Mouse (Mus musculus) CH12.LX (cell line): ENCODE measurements around the gene Tll1. TPM values are rescaled to one million over a fixed set of nuclear protein-coding genes. Genes with fewer than 3 reads are reported as not detected.

Experiments used
- DNase-seq: peaks from one replicate; pipeline ENCODE4 v3.0.0-alpha.2; 2013; ENCODE audit errors: extremely low read depth
- H3K27ac ChIP-seq: 2 replicates; pipeline ENCODE4 v1.5.1; 2012; ENCODE audit warnings: low read depth, mild to moderate bottlenecking, control low read depth, moderate library complexity; ENCODE audit not compliant: insufficient read depth
- H3K27me3 ChIP-seq: replicated peaks from 2 replicates; pipeline ENCODE3; 2012; ENCODE audit warnings: inconsistent platforms
- H3K36me3 ChIP-seq, 2 experiments: replicated peaks in 1 of 2; 2 replicates each; pipeline versions ENCODE3 to v1.6.1; 2012; ENCODE audit warnings: inconsistent platforms in 1 of 2, low read length in 1 of 2, mild to moderate bottlenecking in 1 of 2, mixed read lengths in 1 of 2, moderate library complexity in 1 of 2; ENCODE audit not compliant: control insufficient read depth in 1 of 2, insufficient read depth in 1 of 2
- H3K4me1 ChIP-seq, 2 experiments: 2 replicates each; pipeline ENCODE4 v1.6.1; 2012; ENCODE audit warnings: inconsistent platforms in 1 of 2, moderate library complexity in 1 of 2; ENCODE audit not compliant: insufficient read depth in 2 of 2, control insufficient read depth in 1 of 2
- H3K4me2 ChIP-seq: 2 replicates; pipeline ENCODE4 v1.6.1; 2012; ENCODE audit warnings: low read depth, mild to moderate bottlenecking, control low read depth; ENCODE audit not compliant: poor library complexity, insufficient read depth, severe bottlenecking
- H3K4me3 ChIP-seq, 3 experiments: fragments of 150-350 bp in 1 of 3; sonication (generic) in 1 of 3; replicated peaks in 1 of 3; 2 replicates each; pipeline versions ENCODE3 to v1.5.1; 2011 to 2012; ENCODE audit warnings: low read depth in 2 of 3, low read length in 2 of 3, mild to moderate bottlenecking in 2 of 3, moderate library complexity in 2 of 3, control low read depth in 1 of 3, improper control_type of control experiment in 1 of 3, inconsistent platforms in 1 of 3, mixed read lengths in 1 of 3; ENCODE audit not compliant: poor library complexity in 1 of 3
- H3K79me2 ChIP-seq: replicated peaks from 2 replicates; pipeline ENCODE4 v1.6.1; 2012; ENCODE audit warnings: mild to moderate bottlenecking, moderate library complexity; ENCODE audit not compliant: control insufficient read depth, poor library complexity, insufficient read depth, severe bottlenecking; ENCODE audit errors: extremely low read depth
- H3K9ac ChIP-seq: 2 replicates; pipeline ENCODE4 v1.6.1; 2012; ENCODE audit warnings: low read depth, mild to moderate bottlenecking, control low read depth, moderate library complexity; ENCODE audit not compliant: insufficient read depth
- H3K9me3 ChIP-seq: replicated peaks from 2 replicates; pipeline ENCODE3; 2012; ENCODE audit warnings: low read length, inconsistent platforms, mixed read lengths
- BHLHE40 ChIP-seq: IDR thresholded peaks from 2 replicates; pipeline ENCODE4 v1.6.1; 2011; ENCODE audit warnings: mild to moderate bottlenecking, low read depth, low read length, improper control_type of control experiment
- CHD1 ChIP-seq: IDR thresholded peaks from 2 replicates; pipeline ENCODE4 v1.6.1; 2012; ENCODE audit warnings: low read depth, low read length, improper control_type of control experiment, inconsistent platforms
- CHD2 ChIP-seq: IDR thresholded peaks from 2 replicates; pipeline ENCODE4 v1.6.1; 2011; ENCODE audit warnings: low read length, improper control_type of control experiment
- CTCF ChIP-seq, 2 experiments: IDR thresholded peaks in 1 of 2; conservative IDR thresholded peaks in 1 of 2; 2 replicates each; pipeline ENCODE4 v1.5.1; 2011 to 2012; ENCODE audit warnings: low read depth in 2 of 2, low read length in 2 of 2, improper control_type of control experiment in 1 of 2, inconsistent platforms in 1 of 2, mild to moderate bottlenecking in 1 of 2, moderate library complexity in 1 of 2
- E2F4 ChIP-seq: IDR thresholded peaks from 2 replicates; pipeline ENCODE4 v1.6.1; 2011; ENCODE audit warnings: low read depth, low read length, improper control_type of control experiment; ENCODE audit not compliant: insufficient replicate concordance
- EP300 ChIP-seq: IDR thresholded peaks from 2 replicates; pipeline ENCODE4 v1.6.1; 2011; ENCODE audit warnings: low read length, improper control_type of control experiment
- GABPA ChIP-seq: IDR thresholded peaks from 2 replicates; pipeline ENCODE4 v1.6.1; 2012; ENCODE audit warnings: low read depth, low read length, improper control_type of control experiment, inconsistent platforms; ENCODE audit not compliant: insufficient replicate concordance
- HCFC1 ChIP-seq: IDR thresholded peaks from 2 replicates; pipeline ENCODE4 v1.6.1; 2012; ENCODE audit warnings: low read depth, mild to moderate bottlenecking, inconsistent platforms, low read length, improper control_type of control experiment
- JUN ChIP-seq: IDR thresholded peaks from 2 replicates; pipeline ENCODE4 v1.6.1; 2011; ENCODE audit warnings: low read depth, mild to moderate bottlenecking, low read length, improper control_type of control experiment, moderate library complexity; ENCODE audit not compliant: insufficient read depth
- JUND ChIP-seq: conservative IDR thresholded peaks from 2 replicates; pipeline ENCODE4 v1.6.1; 2011; ENCODE audit warnings: low read depth, low read length, improper control_type of control experiment
- KAT2A ChIP-seq: IDR thresholded peaks from 2 replicates; pipeline ENCODE4 v1.6.1; 2012; ENCODE audit warnings: low read length, improper control_type of control experiment, inconsistent platforms; ENCODE audit not compliant: insufficient replicate concordance
- MAX ChIP-seq: IDR thresholded peaks from 2 replicates; pipeline ENCODE4 v1.6.1; 2011; ENCODE audit warnings: low read length, improper control_type of control experiment
- MEF2A ChIP-seq: IDR thresholded peaks from 2 replicates; pipeline ENCODE4 v1.6.1; 2014; ENCODE audit warnings: low read depth, mild to moderate bottlenecking, inconsistent platforms, low read length, improper control_type of control experiment, borderline replicate concordance
- MXI1 ChIP-seq: IDR thresholded peaks from 2 replicates; pipeline ENCODE4 v1.6.1; 2011; ENCODE audit warnings: mild to moderate bottlenecking, low read depth, low read length, improper control_type of control experiment
- MYC ChIP-seq: IDR thresholded peaks from 2 replicates; pipeline ENCODE4 v1.6.1; 2011; ENCODE audit warnings: low read depth, mild to moderate bottlenecking, improper control_type of control experiment, low read length
- PAX5 ChIP-seq: IDR thresholded peaks from 2 replicates; pipeline ENCODE4 v1.6.1; 2012; ENCODE audit warnings: low read length, inconsistent platforms, mixed read lengths
- POLR2A ChIP-seq: IDR thresholded peaks from 2 replicates; pipeline ENCODE4 v1.6.1; 2011; ENCODE audit warnings: low read depth, mild to moderate bottlenecking, improper control_type of control experiment, low read length
- POLR2AphosphoS2 ChIP-seq: IDR thresholded peaks from 2 replicates; pipeline ENCODE4 v1.6.1; 2011; ENCODE audit warnings: low read depth, low read length, improper control_type of control experiment
- TBP ChIP-seq: conservative IDR thresholded peaks from 2 replicates; pipeline ENCODE4 v1.6.1; 2011; ENCODE audit warnings: low read depth, low read length, improper control_type of control experiment
- TCF12 ChIP-seq: IDR thresholded peaks from 2 replicates; pipeline ENCODE4 v1.6.1; 2014; ENCODE audit warnings: low read depth, mild to moderate bottlenecking, inconsistent platforms, low read length, improper control_type of control experiment
- USF1 ChIP-seq: IDR thresholded peaks from 2 replicates; pipeline ENCODE4 v1.6.1; 2014; ENCODE audit warnings: low read depth, mild to moderate bottlenecking, inconsistent platforms, low read length, improper control_type of control experiment
- ZC3H11A ChIP-seq: IDR thresholded peaks from 2 replicates; pipeline ENCODE4 v1.6.1; 2012; ENCODE audit warnings: low read depth, mild to moderate bottlenecking, inconsistent platforms, low read length, improper control_type of control experiment
- ZKSCAN1 ChIP-seq: IDR thresholded peaks from 2 replicates; pipeline ENCODE4 v1.6.1; 2012; ENCODE audit warnings: low read depth, inconsistent platforms, low read length, improper control_type of control experiment, borderline replicate concordance
- ZMIZ1 ChIP-seq: IDR thresholded peaks from 2 replicates; pipeline ENCODE4 v1.6.1; 2012; ENCODE audit warnings: low read depth, mild to moderate bottlenecking, inconsistent platforms, low read length, improper control_type of control experiment
- dilution Hi-C: fragments of 300-500 bp; cut with MboI; formaldehyde crosslinking; loops from 2 replicates; pipeline ENCODE4 v1.14.3; 2020; ENCODE audit warnings: low sequenced_read_pairs; ENCODE audit not compliant: extremely low pct_unique_long_range_greater_than_20kb, extremely low pct_ligation_motif_present
- in situ Hi-C: fragments of 300-500 bp; cut with MboI; formaldehyde crosslinking; loops from 3 replicates; pipeline ENCODE4 v1.14.3; 2019; ENCODE audit warnings: low sequenced_read_pairs, low pct_ligation_motif_present, low pct_unique_long_range_greater_than_20kb, mixed read lengths
- polyA plus RNA-seq: library from polyadenylated mRNA; unstranded; fragments of >175 nt; gene quantifications from 2 replicates; pipeline ENCODE4 v1.2.1, GENCODE M21; 2012; ENCODE audit warnings: low read depth; ENCODE audit not compliant: insufficient read length
- total RNA-seq, 2 experiments: library from RNA; depleted of rRNA; stranded (reverse); fragments of 300-350 nt in 1 of 2; fragments of >200 nt in 1 of 2; gene quantifications; 2 replicates each; pipeline ENCODE4 v1.2.3; 2012 to 2014

The Tll1 gene
- total and polyA plus RNA-seq, 3 experiments, result not detected

DNA sequence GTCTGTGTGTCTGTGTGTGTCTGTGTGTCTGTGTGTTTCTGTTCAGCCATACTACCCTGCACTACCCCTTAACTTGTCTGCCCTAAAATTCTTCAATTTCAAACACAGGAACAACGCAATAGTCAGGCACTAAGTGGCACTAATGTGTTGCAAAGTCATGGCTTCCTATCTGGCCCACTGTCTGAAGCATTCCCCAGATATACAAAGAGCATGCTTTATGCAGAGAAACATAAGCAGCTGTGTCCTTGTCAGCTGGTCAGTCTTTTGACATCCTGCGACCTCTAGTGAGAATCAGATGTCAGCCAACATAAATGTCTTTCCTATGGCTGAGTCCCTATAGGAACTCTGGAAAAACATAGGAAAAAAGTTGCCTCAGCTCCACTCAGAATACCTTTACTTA is 11.6 kb upstream of the Tll1 start:
- Histone ChIP-seq H3K4me3 (no peak overlapping the region), H3K4me2 (no peak overlapping the region), H3K36me3 (no peaks in the 10 kb centered on the region), H3K9ac (no peak overlapping the region), H3K27me3 (no peaks in the 10 kb centered on the region), H3K9me3 (peaks cover 27% of the 10 kb centered on the region), H3K27ac (no peak overlapping the region), H3K4me1 (no peaks in the 10 kb centered on the region), H3K79me2 (no peaks in the 10 kb centered on the region)
- dilution Hi-C loops, result no loop called here
- in situ Hi-C loops, result no loop called here
- TF ChIP-seq E2F4 (no peak), ZMIZ1 (no peak), MXI1 (no peak), POLR2AphosphoS2 (no peak), POLR2A (no peak), ZKSCAN1 (no peak), JUN (no peak), JUND (no peak), GABPA (no peak), EP300 (no peak), BHLHE40 (no peak), MAX (no peak), CHD1 (no peak), PAX5 (no peak), CHD2 (no peak)
- DNase-seq, result no peak

GRCm38 (mm10) chr8:64216252-64216651 is 10.2 kb upstream of the Tll1 start:
- no peaks in the 10 kb centered on the region for H3K36me3 ChIP-seq
- DNase-seq, result no peak
- TF ChIP-seq TCF12, result no peak
- TF ChIP-seq CHD2, result no peak
- no peak for TF ChIP-seq HCFC1
- TF ChIP-seq USF1, result no peak
- TF ChIP-seq MXI1, result no peak
- no peak for TF ChIP-seq TBP
- TF ChIP-seq POLR2AphosphoS2, result no peak
- TF ChIP-seq CHD1, result no peak
- TF ChIP-seq E2F4, result no peak
- TF ChIP-seq KAT2A, result no peak
- TF ChIP-seq MEF2A, result no peak
- TF ChIP-seq CTCF (conservative IDR thresholded peaks at IDR 0.05 in 1 of 2, IDR thresholded peaks at IDR 0.05 in 1 of 2; ENCODE audit: low read depth in 2 of 2, low read length in 2 of 2), result no peak
- TF ChIP-seq ZC3H11A, result no peak
- no peak for TF ChIP-seq MYC
- TF ChIP-seq BHLHE40, result no peak
- no peak for TF ChIP-seq JUND
- peaks cover 22% of the 10 kb centered on the region for H3K9me3 ChIP-seq
- no peak overlapping the region for H3K4me3 ChIP-seq
- H3K4me1 ChIP-seq, result no peaks in the 10 kb centered on the region
- dilution Hi-C loops, result no loop called here
- H3K4me2 ChIP-seq, result no peak overlapping the region
- no peaks in the 10 kb centered on the region for H3K27me3 ChIP-seq
- no peak overlapping the region for H3K27ac ChIP-seq
- in situ Hi-C loops, result no loop called here
- H3K79me2 ChIP-seq, result no peaks in the 10 kb centered on the region
- H3K9ac ChIP-seq, result no peak overlapping the region
